ENCODE assay signal across 43 mouse cellular contexts in the genomic region with DNA sequence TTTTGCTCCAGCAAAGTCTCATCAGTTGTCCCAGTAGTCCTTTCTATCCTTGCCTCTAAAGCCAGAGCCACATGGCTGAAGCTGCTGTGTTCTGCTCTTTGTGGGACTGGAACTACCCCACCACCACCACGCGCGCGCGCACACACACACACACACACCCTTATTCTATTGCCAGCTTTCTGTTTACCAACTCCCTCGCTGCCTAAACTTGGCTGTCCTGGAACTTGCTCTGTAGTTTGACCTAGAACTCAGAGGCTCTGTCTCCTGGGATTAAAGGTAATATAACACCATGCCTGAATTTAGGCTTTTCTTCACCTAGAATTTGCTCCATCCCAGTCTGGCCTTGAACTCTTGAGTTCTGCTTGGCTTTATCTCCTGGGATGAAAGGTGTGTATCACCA. TPM values are rescaled to one million over a fixed set of nuclear protein-coding genes. Genes with fewer than 3 reads are reported as not detected.
"Had no signal": no experiment of that assay in that cellular context is flagged by ENCODE, and none has a peak within 500 bp of the region (broad histone marks: within the 10 kb centered on the region; RNA-seq: fewer than 3 reads in every experiment).

No protein-coding gene starts in this region.

- H3K27ac ChIP-seq: left cerebral cortex, adult 2 months; limb, embryonic 10.5 days; limb, embryonic 12.5 days; limb, embryonic 13.5 days; limb, embryonic 15.5 days; liver, embryonic 13.5 days; liver, embryonic 14.5 days; liver, embryonic 15.5 days; lung, embryonic 15.5 days; macrophage; midbrain, embryonic 10.5 days; midbrain, embryonic 12.5 days; midbrain, embryonic 13.5 days; midbrain, embryonic 15.5 days; neural tube, embryonic 12.5 days had no signal

- DNase-seq: layer of hippocampus, postnatal 36 days; left cerebral cortex, postnatal 4 days; liver, embryonic 13.5 days; lung, adult 18-20 months; lung, adult 2 months; lung, embryonic 14.5 days; lung, postnatal 10 days; lung, postnatal 14 days; lung, postnatal 36 days; lung, postnatal 4 days; midbrain, embryonic 14.5 days had no signal

- H3K27me3 ChIP-seq: limb, embryonic 12.5 days; limb, embryonic 13.5 days; limb, embryonic 15.5 days; liver, embryonic 15.5 days; lung, embryonic 15.5 days; midbrain, embryonic 12.5 days; midbrain, embryonic 13.5 days; midbrain, embryonic 15.5 days; neural tube, embryonic 12.5 days had no signal

- H3K4me2 ChIP-seq: limb, embryonic 12.5 days; limb, embryonic 13.5 days; limb, embryonic 15.5 days; liver, embryonic 13.5 days; liver, embryonic 15.5 days; lung, embryonic 14.5 days; lung, embryonic 15.5 days; midbrain, embryonic 11.5 days; midbrain, embryonic 12.5 days; midbrain, embryonic 13.5 days; midbrain, embryonic 15.5 days; neural tube, embryonic 12.5 days had no signal

- H3K4me1 ChIP-seq: limb, embryonic 10.5 days; limb, embryonic 12.5 days; limb, embryonic 13.5 days; limb, embryonic 15.5 days; liver, embryonic 13.5 days; liver, embryonic 15.5 days; lung, embryonic 15.5 days; megakaryocyte, embryonic 14.5 days; midbrain, embryonic 10.5 days; midbrain, embryonic 12.5 days; midbrain, embryonic 13.5 days; midbrain, embryonic 15.5 days; neural tube, embryonic 12.5 days had no signal

- H3K9ac ChIP-seq: limb, embryonic 12.5 days; limb, embryonic 13.5 days; limb, embryonic 15.5 days; liver, embryonic 13.5 days; liver, embryonic 14.5 days; liver, embryonic 15.5 days; lung, embryonic 14.5 days; lung, embryonic 15.5 days; midbrain, embryonic 12.5 days; midbrain, embryonic 13.5 days; midbrain, embryonic 15.5 days; neural tube, embryonic 12.5 days had no signal

- H3K9me3 ChIP-seq: limb, embryonic 10.5 days; limb, embryonic 12.5 days; limb, embryonic 13.5 days; limb, embryonic 15.5 days; liver, embryonic 13.5 days; liver, embryonic 15.5 days; lung, embryonic 15.5 days; megakaryocyte, embryonic 14.5 days; midbrain, embryonic 12.5 days; midbrain, embryonic 13.5 days; midbrain, embryonic 15.5 days had no signal

- ATAC-seq: lung, postnatal 0 days; midbrain, embryonic 13.5 days; midbrain, embryonic 15.5 days; midbrain, embryonic 16.5 days had no signal

- H3K4me3 ChIP-seq: left cerebral cortex, adult 2 months; limb, embryonic 10.5 days; limb, embryonic 12.5 days; limb, embryonic 13.5 days; limb, embryonic 15.5 days; liver, embryonic 13.5 days; liver, embryonic 15.5 days; lung, embryonic 15.5 days; megakaryocyte, embryonic 14.5 days; midbrain, embryonic 10.5 days; midbrain, embryonic 12.5 days; midbrain, embryonic 13.5 days; midbrain, embryonic 15.5 days; myocyte; neural tube, embryonic 12.5 days had no signal

- H3K36me3 ChIP-seq: limb, embryonic 10.5 days; limb, embryonic 12.5 days; limb, embryonic 13.5 days; limb, embryonic 15.5 days; liver, embryonic 13.5 days; liver, embryonic 15.5 days; lung, embryonic 15.5 days; midbrain, embryonic 10.5 days; midbrain, embryonic 12.5 days; midbrain, embryonic 13.5 days; midbrain, embryonic 15.5 days; neural tube, embryonic 12.5 days had no signal

RNA-seq across cellular contexts. Expression of a gene that starts 5.1 kb away (rescaled TPM):
- total RNA-seq: layer of hippocampus, postnatal 36 days; left cerebral cortex, adult 18-20 months; left cerebral cortex, adult 2 months; left cerebral cortex, adult 8-10 months; left cerebral cortex, postnatal 10 days; left cerebral cortex, postnatal 14 days; left cerebral cortex, postnatal 25 days; left cerebral cortex, postnatal 36 days; left cerebral cortex, postnatal 4 days; megakaryocyte progenitor cell, adult 5-6 weeks; megakaryocyte, adult 5-6 weeks; megakaryocyte-erythroid progenitor cell, adult 5-6 weeks; midbrain, postnatal 0 days; monocyte, adult 5-6 weeks had no signal
- polyA plus RNA-seq: limb, embryonic 10.5 days; limb, embryonic 11.5 days; limb, embryonic 12.5 days; limb, embryonic 13.5 days; limb, embryonic 15.5 days; liver, embryonic 13.5 days; liver, embryonic 14.5 days; liver, embryonic 15.5 days; lung, adult 2 months; lung, embryonic 14.5 days; lung, embryonic 15.5 days; lung, postnatal 0 days; midbrain, embryonic 10.5 days; midbrain, embryonic 11.5 days; midbrain, embryonic 12.5 days; midbrain, embryonic 13.5 days; midbrain, embryonic 14.5 days; midbrain, embryonic 15.5 days; midbrain, embryonic 16.5 days; midbrain, postnatal 0 days; myocyte; neural tube, embryonic 11.5 days; neural tube, embryonic 12.5 days had no signal

RNA-seq across cellular contexts. Expression of a gene that starts 11.2 kb away (rescaled TPM):
- total RNA-seq: layer of hippocampus, postnatal 36 days; left cerebral cortex, adult 18-20 months; left cerebral cortex, adult 2 months; left cerebral cortex, adult 8-10 months; left cerebral cortex, postnatal 10 days; left cerebral cortex, postnatal 14 days; left cerebral cortex, postnatal 25 days; left cerebral cortex, postnatal 36 days; left cerebral cortex, postnatal 4 days; midbrain, postnatal 0 days had no signal
- polyA plus RNA-seq: limb, embryonic 10.5 days; limb, embryonic 12.5 days; lung, adult 2 months; lung, embryonic 14.5 days; lung, embryonic 15.5 days; lung, postnatal 0 days; midbrain, embryonic 12.5 days; midbrain, embryonic 15.5 days; midbrain, postnatal 0 days; myocyte; neural tube, embryonic 12.5 days had no signal
